Mouse (Mus musculus) kidney, embryonic 15.5 days (tissue): ENCODE results near the gene Cfap157. TPM values are rescaled to one million over a fixed set of nuclear protein-coding genes. Genes with fewer than 3 reads are reported as not detected.
A peak's percentile ranks its signal among the peaks of the same experiment; 100 is the strongest.

ENCODE experiments used
- ATAC-seq: fragments of 200-750 bp; cut with Nextera tagmentation; replicated peaks from 2 replicates; pipeline ENCODE4 v1.8.0; 2017; ENCODE audit warnings: moderate TSS enrichment; ENCODE audit not compliant: low FRiP score
- H3K27ac ChIP-seq: fragments of 300-500 bp; sonication (generic); 2 replicates; pipeline ENCODE4 v1.5.1; 2015; ENCODE audit warnings: mild to moderate bottlenecking, inconsistent platforms
- H3K27me3 ChIP-seq: fragments of 300-500 bp; sonication (generic); 2 replicates; pipeline ENCODE4 v1.6.1; 2015; ENCODE audit warnings: inconsistent platforms
- H3K36me3 ChIP-seq: fragments of 300-500 bp; sonication (generic); 2 replicates; pipeline ENCODE4 v1.6.1; 2015; ENCODE audit warnings: inconsistent platforms
- H3K4me1 ChIP-seq: fragments of 300-500 bp; sonication (generic); 2 replicates; pipeline ENCODE4 v1.6.1; 2015; ENCODE audit warnings: inconsistent platforms
- H3K4me2 ChIP-seq: fragments of 300-500 bp; sonication (generic); 2 replicates; pipeline ENCODE4 v1.6.1; 2015; ENCODE audit warnings: moderate library complexity, mild to moderate bottlenecking, inconsistent platforms
- H3K4me3 ChIP-seq: fragments of 300-500 bp; sonication (generic); replicated peaks from 2 replicates; pipeline ENCODE4 v1.5.1; 2015; ENCODE audit warnings: mild to moderate bottlenecking, inconsistent platforms
- H3K9ac ChIP-seq: fragments of 300-500 bp; sonication (generic); 2 replicates; pipeline ENCODE4 v1.6.1; 2015; ENCODE audit warnings: mild to moderate bottlenecking, inconsistent platforms
- H3K9me3 ChIP-seq: fragments of 300-500 bp; sonication (generic); replicated peaks from 2 replicates; pipeline ENCODE4 v1.6.1; 2016; ENCODE audit warnings: inconsistent platforms
- WGBS: fragments of 180-500 bp; shearing (Covaris S2); methylation state at CpG from one replicate; pipeline ENCODE4 v1.1.7; 2015; ENCODE audit warnings: mixed read lengths; 5-methylcytosine and 5-hydroxymethylcytosine counted together
- polyA plus RNA-seq: library from polyadenylated mRNA; unstranded; fragments of >200 nt; fragmentation: Nextera tagmentation; extraction: Ambion mirVana; gene quantifications from 2 replicates; pipeline ENCODE4 v1.2.1, GENCODE M21; 2015

Cfap157 gene
- polyA plus RNA-seq, 1 experiment from 2014 or later = 0.64 TPM

- peaks cover 14% of the 10 kb centered on the region for H3K4me1 ChIP-seq
- WGBS = 24% methylated on average over 8 of the region's 8 CpGs
- no peak overlapping the region for H3K4me2 ChIP-seq
- ATAC-seq = no peak
- H3K27me3 ChIP-seq = no peaks in the 10 kb centered on the region
- H3K36me3 ChIP-seq = no peaks in the 10 kb centered on the region
- no peak overlapping the region for H3K9ac ChIP-seq
- no peak overlapping the region for H3K4me3 ChIP-seq
- H3K27ac ChIP-seq = no peak overlapping the region
- no peaks in the 10 kb centered on the region for H3K9me3 ChIP-seq
Measured at GRCm38 (mm10) chr2:32779131-32779530, 5.1 kb downstream of the Cfap157 start.

GRCm38 (mm10) chr2:32778081-32778480 is 6.1 kb downstream of the Cfap157 start:
- Histone ChIP-seq H3K36me3 (no peaks in the 10 kb centered on the region), H3K4me2 (no peak overlapping the region), H3K27me3 (no peaks in the 10 kb centered on the region), H3K9me3 (no peaks in the 10 kb centered on the region), H3K4me1 (peaks cover 11% of the 10 kb centered on the region), H3K27ac (no peak overlapping the region), H3K4me3 (no peak overlapping the region), H3K9ac (no peak overlapping the region)
- no peak for ATAC-seq
- WGBS = 93% methylated on average over 6 of the region's 6 CpGs

GRCm38 (mm10) chr2:32776192-32776591 is 8.0 kb downstream of the Cfap157 start:
- Histone ChIP-seq H3K9me3 (no peaks in the 10 kb centered on the region), H3K27me3 (no peaks in the 10 kb centered on the region), H3K4me2 (peak overlapping the region; percentile 87), H3K4me1 (peaks cover 15% of the 10 kb centered on the region), H3K9ac (peak overlapping the region; percentile 27; the same call in 1 of the 2 replicates), H3K27ac (no peak overlapping the region), H3K4me3 (peak overlapping the region; percentile 61), H3K36me3 (no peaks in the 10 kb centered on the region)
- WGBS = 16% methylated on average over 22 of the region's 22 CpGs
- ATAC-seq = no peak

DNA sequence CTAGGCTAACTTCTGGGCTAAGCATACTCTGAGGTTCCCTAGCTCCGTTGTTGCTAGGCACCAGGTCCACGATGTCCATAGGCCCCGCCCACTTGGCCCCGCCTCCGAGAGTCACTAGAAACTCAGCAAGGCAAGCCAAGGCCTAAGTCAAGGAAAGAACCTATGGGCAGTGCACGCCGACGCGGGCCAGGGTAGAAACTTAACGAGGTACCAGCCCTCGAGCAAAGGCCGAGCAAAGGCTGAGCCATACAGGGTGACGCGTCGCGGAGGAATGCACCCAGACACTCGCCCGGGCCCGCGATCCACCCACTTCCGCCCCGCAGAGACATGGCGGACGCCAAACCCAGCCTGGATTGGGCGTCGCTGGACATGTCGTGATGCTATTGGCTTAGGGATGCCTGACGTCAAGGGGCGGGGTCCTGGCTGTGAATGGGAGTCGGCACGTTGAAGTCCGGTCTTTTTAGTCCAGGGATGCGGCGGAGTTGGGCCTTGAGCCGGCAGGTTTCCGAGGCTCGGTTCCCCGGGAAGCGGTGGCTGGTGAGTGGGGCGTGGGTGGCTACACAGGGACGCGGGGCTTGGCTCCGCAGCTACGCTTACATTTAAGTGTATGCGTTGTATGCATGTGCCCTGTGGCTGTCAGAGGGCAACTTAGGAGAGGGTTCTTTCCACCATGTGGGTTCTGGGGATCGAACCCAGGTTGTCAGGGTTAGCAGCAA is 8.7 kb downstream of the Cfap157 start, which contains the start of the genes Ttc16 and Ptrh1:
Gene Ttc16 (minus strand): TSS at position 275 of the 716 bp plus-strand sequence.
Gene Ptrh1 (plus strand): TSS at position 428 of the 716 bp plus-strand sequence.
- under 1% methylated on average over 46 of the region's 46 CpGs for WGBS
- peaks cover 15% of the 10 kb centered on the region for H3K4me1 ChIP-seq

DNA sequence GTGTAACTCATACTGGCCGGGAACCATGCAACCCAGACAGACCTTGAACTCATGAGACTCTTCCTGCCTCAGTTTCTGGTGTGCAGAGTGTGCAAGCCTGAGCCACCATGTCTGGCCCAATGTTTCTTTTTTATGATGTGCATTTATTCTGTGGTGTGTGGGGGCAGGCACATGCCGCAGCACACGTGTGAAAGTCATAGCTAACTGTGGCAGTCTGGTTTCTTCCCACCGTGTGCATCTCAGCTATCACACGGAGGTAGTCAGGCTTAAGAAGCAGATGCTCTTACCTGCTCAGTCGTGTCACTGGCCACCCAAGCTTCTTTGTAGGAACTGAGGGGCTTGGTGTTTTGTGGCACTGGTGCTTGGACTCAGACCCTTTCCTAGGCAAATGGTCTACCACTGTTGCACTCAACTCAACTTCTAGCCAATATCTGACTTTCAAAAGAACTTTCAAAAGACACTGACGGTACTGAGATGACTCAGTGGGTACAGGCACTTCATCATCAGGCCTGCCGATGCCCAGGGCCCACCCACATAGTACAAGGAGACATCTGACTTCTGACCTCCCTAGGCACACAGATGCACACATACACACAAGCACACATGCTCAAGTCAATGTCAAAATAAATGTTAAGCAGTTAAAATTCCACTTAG is 11.5 kb downstream of the Cfap157 start:
- WGBS = 78% methylated on average over 8 of the region's 8 CpGs
- no peak overlapping the region for H3K9ac ChIP-seq
- H3K4me2 ChIP-seq = no peak overlapping the region
- H3K4me3 ChIP-seq = no peak overlapping the region
- no peak for ATAC-seq
- no peaks in the 10 kb centered on the region for H3K36me3 ChIP-seq
- no peaks in the 10 kb centered on the region for H3K9me3 ChIP-seq
- no peak overlapping the region for H3K27ac ChIP-seq
- H3K27me3 ChIP-seq = no peaks in the 10 kb centered on the region
- peaks cover 20% of the 10 kb centered on the region for H3K4me1 ChIP-seq

More for the DNA sequence above, 8.7 kb downstream of the Cfap157 start, which contains the start of the genes Ttc16 and Ptrh1:
- no peaks in the 10 kb centered on the region for H3K9me3 ChIP-seq
- H3K27me3 ChIP-seq = no peaks in the 10 kb centered on the region
- no peaks in the 10 kb centered on the region for H3K36me3 ChIP-seq
- H3K4me3 ChIP-seq = peak within 1 kb of the TSS; percentile 61
- peak within 1 kb of the TSS; percentile 87 for H3K4me2 ChIP-seq
- peak; percentile 97 for ATAC-seq
- peak within 1 kb of the TSS; percentile 77 for H3K27ac ChIP-seq
- H3K9ac ChIP-seq = peak within 1 kb of the TSS; percentile 38; the same call in 1 of the 2 replicates

GRCm38 (mm10) chr2:32771886-32772285 is 12.3 kb downstream of the Cfap157 start:
- Histone ChIP-seq H3K27ac (no peak overlapping the region), H3K4me2 (no peak overlapping the region), H3K4me3 (no peak overlapping the region), H3K9ac (no peak overlapping the region), H3K4me1 (peaks cover 23% of the 10 kb centered on the region), H3K36me3 (no peaks in the 10 kb centered on the region), H3K9me3 (no peaks in the 10 kb centered on the region), H3K27me3 (no peaks in the 10 kb centered on the region)
- 27% methylated on average over 12 of the region's 12 CpGs for WGBS
- ATAC-seq = no peak

DNA sequence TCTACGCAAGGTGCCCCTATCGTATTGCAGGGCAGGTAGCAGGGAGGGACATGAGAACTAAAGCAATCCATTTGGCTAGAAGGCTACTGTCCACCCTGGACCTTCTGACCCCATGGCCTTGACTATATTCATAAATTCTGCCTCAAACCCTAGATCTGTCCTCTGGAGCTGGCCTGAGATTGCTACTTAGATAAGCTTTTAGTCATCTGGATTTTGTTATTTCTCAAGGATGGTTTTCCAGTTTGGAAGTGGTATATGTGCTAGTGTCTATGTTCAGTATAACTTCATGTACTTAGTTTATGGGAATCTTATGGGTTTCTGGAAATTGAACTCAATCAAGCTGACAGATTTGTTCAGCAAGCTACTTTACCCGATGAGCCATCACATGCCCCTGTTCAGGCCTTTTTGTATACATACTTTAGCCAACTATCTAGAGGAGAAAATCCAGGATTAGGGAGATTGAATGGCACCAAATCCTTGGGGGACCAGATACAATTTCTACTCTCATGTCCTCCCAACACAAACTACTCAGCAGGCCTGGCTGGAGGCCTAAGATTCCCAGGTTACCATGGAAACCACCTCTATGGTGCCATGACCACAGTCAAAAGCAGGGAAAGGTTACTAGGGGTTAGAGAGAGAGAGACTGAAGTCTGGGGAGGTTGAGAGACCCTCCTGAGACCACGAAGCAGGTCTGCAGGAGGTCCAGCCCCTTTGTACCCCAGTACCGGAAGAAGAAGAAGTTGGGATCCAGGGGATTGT is 14.7 kb downstream of the Cfap157 start:
- 78% methylated on average over 5 of the region's 5 CpGs for WGBS
- no peak overlapping the region for H3K9ac ChIP-seq
- H3K4me3 ChIP-seq = no peak overlapping the region
- no peaks in the 10 kb centered on the region for H3K36me3 ChIP-seq
- no peak for ATAC-seq
- no peaks in the 10 kb centered on the region for H3K27me3 ChIP-seq
- H3K4me2 ChIP-seq = no peak overlapping the region
- H3K4me1 ChIP-seq = peaks cover 12% of the 10 kb centered on the region; the same call in 1 of the 2 replicates
- no peak overlapping the region for H3K27ac ChIP-seq
- H3K9me3 ChIP-seq = no peaks in the 10 kb centered on the region

GRCm38 (mm10) chr2:32768661-32769285 is 15.5 kb downstream of the Cfap157 start:
- no peak overlapping the region for H3K9ac ChIP-seq
- WGBS = 57% methylated on average over 19 of the region's 19 CpGs
- no peak for ATAC-seq
- H3K4me2 ChIP-seq = no peak overlapping the region
- H3K27ac ChIP-seq = no peak overlapping the region
- no peak overlapping the region for H3K4me3 ChIP-seq
- peaks cover 12% of the 10 kb centered on the region; the same call in 1 of the 2 replicates for H3K4me1 ChIP-seq
- no peaks in the 10 kb centered on the region for H3K9me3 ChIP-seq
- no peaks in the 10 kb centered on the region for H3K27me3 ChIP-seq
- H3K36me3 ChIP-seq = no peaks in the 10 kb centered on the region

DNA sequence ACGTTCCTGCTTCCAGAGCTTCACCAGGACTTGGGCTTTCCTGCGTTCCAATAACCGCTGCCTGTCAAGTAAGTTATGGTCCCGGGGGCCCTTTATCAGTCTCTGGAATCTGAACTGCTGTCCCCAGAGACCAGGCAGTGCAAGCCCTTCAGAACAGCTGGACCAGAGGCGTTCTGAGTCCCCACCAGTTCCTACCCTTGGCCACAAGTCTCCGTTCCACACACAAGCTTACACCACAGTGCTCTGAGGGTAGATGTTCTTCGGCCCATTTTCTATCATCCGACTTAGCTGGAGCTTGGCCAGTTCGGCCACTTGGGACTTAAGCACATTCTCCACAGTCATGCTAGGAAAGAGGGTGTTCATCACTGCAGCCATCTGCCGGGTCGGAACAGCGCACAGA is 17.0 kb downstream of the Cfap157 start:
- no peaks in the 10 kb centered on the region for H3K9me3 ChIP-seq
- no peak for ATAC-seq
- no peak overlapping the region for H3K4me2 ChIP-seq
- H3K4me3 ChIP-seq = no peak overlapping the region
- H3K4me1 ChIP-seq = peaks cover 12% of the 10 kb centered on the region; the same call in 1 of the 2 replicates
- no peaks in the 10 kb centered on the region for H3K27me3 ChIP-seq
- no peak overlapping the region for H3K27ac ChIP-seq
- WGBS = 68% methylated on average over 12 of the region's 12 CpGs
- peaks cover 13% of the 10 kb centered on the region for H3K36me3 ChIP-seq
- no peak overlapping the region for H3K9ac ChIP-seq

DNA sequence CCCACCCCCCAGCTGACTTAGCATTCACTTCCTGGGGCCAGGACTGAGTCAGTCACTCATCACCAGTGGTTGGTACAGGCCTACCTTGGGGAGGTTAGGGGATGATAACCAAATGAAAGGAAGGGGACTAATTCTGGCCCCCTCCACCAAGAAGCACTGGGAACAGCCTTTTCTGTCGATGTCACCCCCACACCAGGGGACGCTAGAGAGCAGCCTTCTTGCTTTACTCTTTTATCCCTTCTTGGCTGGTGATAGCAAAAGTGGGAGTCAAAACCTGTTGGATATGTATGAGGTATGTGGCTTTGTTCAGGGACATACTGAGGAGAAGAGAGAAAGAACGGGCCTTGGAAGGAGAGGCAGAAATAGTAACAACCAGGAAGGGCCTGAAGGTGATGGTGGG is 20.9 kb downstream of the Cfap157 start:
- Histone ChIP-seq H3K4me3 (no peak overlapping the region), H3K36me3 (peaks cover 38% of the 10 kb centered on the region), H3K4me2 (no peak overlapping the region), H3K9me3 (no peaks in the 10 kb centered on the region), H3K9ac (no peak overlapping the region), H3K4me1 (peaks cover 10% of the 10 kb centered on the region), H3K27me3 (no peaks in the 10 kb centered on the region), H3K27ac (no peak overlapping the region)
- no peak for ATAC-seq
- 85% methylated on average over 3 of the region's 3 CpGs for WGBS

DNA sequence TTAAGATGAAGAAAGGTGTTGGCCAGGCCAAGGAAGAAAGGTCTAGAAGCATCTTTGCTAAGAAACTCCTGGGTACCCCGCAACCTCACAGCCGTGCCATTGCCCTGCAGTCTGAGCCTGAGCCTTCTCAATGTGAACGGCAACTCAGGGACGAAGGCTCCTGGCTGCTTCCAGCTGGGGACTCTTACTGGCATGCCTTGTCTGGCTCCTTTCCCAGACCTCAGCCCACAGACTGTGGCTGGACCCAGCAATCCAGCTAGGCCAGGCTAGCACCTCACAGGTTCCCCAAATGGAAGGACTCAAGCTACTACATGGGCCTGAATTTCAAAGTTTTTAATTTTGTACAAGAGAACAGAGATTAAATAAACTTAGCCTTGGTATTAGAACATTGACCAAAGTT is 22.4 kb downstream of the Cfap157 start:
- Histone ChIP-seq H3K27me3 (no peaks in the 10 kb centered on the region), H3K36me3 (peaks cover 38% of the 10 kb centered on the region), H3K4me1 (peaks cover 15% of the 10 kb centered on the region), H3K4me2 (no peak overlapping the region), H3K27ac (no peak overlapping the region), H3K9ac (no peak overlapping the region), H3K9me3 (no peaks in the 10 kb centered on the region), H3K4me3 (no peak overlapping the region)
- ATAC-seq = no peak
- 90% methylated on average over 4 of the region's 4 CpGs for WGBS
